Mouse (Mus musculus): ENCODE measurements around the gene Ets2. TPM values are rescaled to one million over a fixed set of nuclear protein-coding genes. Genes with fewer than 3 reads are reported as not detected.
A peak's percentile ranks its signal among the peaks of the same experiment; 100 is the strongest.

Ets2 gene
- polyA plus RNA-seq (2016; fragmentation: Nextera tagmentation; extraction: Ambion mirVana): 14.2 and 16.8 TPM in 2 replicates

GRCm38 (mm10) chr16:95701802-95702561, at the start of gene Ets2:
Ets2 (plus strand) TSS chr16:95702075.
- H3K4me3 ChIP-seq: peak within 1 kb of the TSS; percentile 86
- under 1% methylated on average over 64 of the region's 64 CpGs for WGBS
- no peaks in the 10 kb centered on the region for H3K9me3 ChIP-seq

GRCm38 (mm10) chr16:95654204-95654611, 47.7 kb upstream of the Ets2 start:
- Histone ChIP-seq H3K4me1 (peaks cover 9% of the 10 kb centered on the region; the same call in 1 of the 2 replicates), H3K36me3 (replicated peaks) (no peaks in the 10 kb centered on the region), H3K27ac (no peak overlapping the region), H3K9me3 (peaks cover 15% of the 10 kb centered on the region; the same call in 1 of the 2 replicates), H3K27me3 (ENCODE audit: poor library complexity, severe bottlenecking) (no peaks in the 10 kb centered on the region), H3K4me3 (no peak overlapping the region)
- DNase-seq (ENCODE audit: extremely low spot score, low spot score): no peak
- 83% methylated on average over 15 of the region's 15 CpGs for WGBS

More at GRCm38 (mm10) chr16:95701802-95702561, at the start of gene Ets2:
- Histone ChIP-seq H3K27me3 (ENCODE audit: poor library complexity, severe bottlenecking) (peaks cover 51% of the 10 kb centered on the region), H3K27ac (peak within 1 kb of the TSS; percentile 92), H3K36me3 (replicated peaks) (peaks cover 7% of the 10 kb centered on the region), H3K4me1 (peaks cover 32% of the 10 kb centered on the region)
- DNase-seq (ENCODE audit: extremely low spot score, low spot score): peak; percentile 81

- Histone ChIP-seq H3K36me3 (replicated peaks) (no peaks in the 10 kb centered on the region), H3K27me3 (ENCODE audit: poor library complexity, severe bottlenecking) (peaks cover 5% of the 10 kb centered on the region; the same call in 1 of the 2 replicates), H3K9me3 (peaks cover 15% of the 10 kb centered on the region; the same call in 1 of the 2 replicates), H3K4me1 (peaks cover 9% of the 10 kb centered on the region; the same call in 1 of the 2 replicates), H3K4me3 (no peak overlapping the region), H3K27ac (no peak overlapping the region)
- DNase-seq (ENCODE audit: extremely low spot score, low spot score): no peak
- WGBS: 96% methylated on average over 4 of the region's 4 CpGs
These were observed 45.3 kb upstream of the Ets2 start for GRCm38 (mm10) chr16:95656535-95656934.

GRCm38 (mm10) chr16:95657187-95657586, 44.7 kb upstream of the Ets2 start:
- H3K4me1 ChIP-seq: peaks cover 5% of the 10 kb centered on the region; the same call in 1 of the 2 replicates
- H3K9me3 ChIP-seq: peaks cover 15% of the 10 kb centered on the region; the same call in 1 of the 2 replicates
- no peak for DNase-seq (ENCODE audit: extremely low spot score, low spot score)
- H3K27ac ChIP-seq: no peak overlapping the region
- H3K4me3 ChIP-seq: no peak overlapping the region
- peaks cover 8% of the 10 kb centered on the region; the same call in 1 of the 2 replicates for H3K27me3 ChIP-seq (ENCODE audit: poor library complexity, severe bottlenecking)
- H3K36me3 ChIP-seq (replicated peaks): no peaks in the 10 kb centered on the region
- WGBS: 92% methylated on average over 5 of the region's 5 CpGs

- Histone ChIP-seq H3K4me3 (no peak overlapping the region), H3K9me3 (peaks cover 15% of the 10 kb centered on the region; the same call in 1 of the 2 replicates), H3K4me1 (0 out of 2 replicates have a peak, but pooled peaks cover 3% of the 10 kb centered on the region), H3K27me3 (ENCODE audit: poor library complexity, severe bottlenecking) (peaks cover 8% of the 10 kb centered on the region; the same call in 1 of the 2 replicates), H3K27ac (no peak overlapping the region), H3K36me3 (replicated peaks) (no peaks in the 10 kb centered on the region)
- 92% methylated on average over 5 of the region's 5 CpGs for WGBS
- no peak for DNase-seq (ENCODE audit: extremely low spot score, low spot score)
These were observed 44.1 kb upstream of the Ets2 start for GRCm38 (mm10) chr16:95657756-95658155.

DNA sequence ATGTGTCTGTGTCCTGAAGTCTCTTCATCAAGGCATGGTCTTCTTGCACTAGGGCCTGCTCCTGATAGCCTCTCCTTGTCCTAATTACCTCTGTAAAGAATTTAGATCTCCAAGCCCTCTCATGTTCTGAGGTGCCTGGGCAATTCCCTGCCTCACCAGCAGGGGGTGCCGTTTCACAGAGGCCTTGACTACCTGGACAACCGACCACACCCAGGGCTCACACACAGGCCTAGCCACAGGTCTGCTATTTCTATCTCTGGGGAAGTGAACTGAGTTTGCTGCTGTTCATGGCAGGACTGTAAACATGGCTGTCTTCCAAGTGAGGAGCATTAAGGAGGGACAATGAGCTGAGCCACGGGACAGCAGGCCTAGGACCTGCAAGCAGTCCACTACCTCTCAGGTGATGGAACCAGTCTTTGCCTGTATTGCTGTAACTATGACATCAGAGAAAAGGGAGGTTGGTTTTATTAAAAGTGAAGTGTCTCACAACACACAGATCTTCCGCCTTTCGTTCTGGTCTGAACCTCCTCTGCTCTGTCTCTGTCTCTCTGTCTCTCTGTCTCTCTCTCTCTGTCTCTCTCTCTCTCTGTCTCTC, 42.9 kb upstream of the Ets2 start:
- 68% methylated on average over 5 of the region's 5 CpGs for WGBS
- no peak for DNase-seq (ENCODE audit: extremely low spot score, low spot score)

GRCm38 (mm10) chr16:95659461-95659860, 42.4 kb upstream of the Ets2 start:
- Histone ChIP-seq H3K27ac (no peak overlapping the region), H3K9me3 (peaks cover 15% of the 10 kb centered on the region; the same call in 1 of the 2 replicates), H3K4me3 (no peak overlapping the region), H3K4me1 (peaks cover under 1% of the 10 kb centered on the region; the same call in 1 of the 2 replicates), H3K36me3 (replicated peaks) (no peaks in the 10 kb centered on the region), H3K27me3 (ENCODE audit: poor library complexity, severe bottlenecking) (peaks cover 18% of the 10 kb centered on the region; the same call in 1 of the 2 replicates)
- WGBS: 88% methylated on average over 19 of the region's 19 CpGs
- DNase-seq (ENCODE audit: extremely low spot score, low spot score): no peak

More for the DNA sequence above, 42.9 kb upstream of the Ets2 start:
- H3K36me3 ChIP-seq (replicated peaks): no peaks in the 10 kb centered on the region
- H3K27ac ChIP-seq: no peak overlapping the region
- 0 out of 2 replicates have a peak, but pooled peaks cover under 1% of the 10 kb centered on the region for H3K4me1 ChIP-seq
- peaks cover 15% of the 10 kb centered on the region; the same call in 1 of the 2 replicates for H3K9me3 ChIP-seq
- no peak overlapping the region for H3K4me3 ChIP-seq
- peaks cover 15% of the 10 kb centered on the region; the same call in 1 of the 2 replicates for H3K27me3 ChIP-seq (ENCODE audit: poor library complexity, severe bottlenecking)

DNA sequence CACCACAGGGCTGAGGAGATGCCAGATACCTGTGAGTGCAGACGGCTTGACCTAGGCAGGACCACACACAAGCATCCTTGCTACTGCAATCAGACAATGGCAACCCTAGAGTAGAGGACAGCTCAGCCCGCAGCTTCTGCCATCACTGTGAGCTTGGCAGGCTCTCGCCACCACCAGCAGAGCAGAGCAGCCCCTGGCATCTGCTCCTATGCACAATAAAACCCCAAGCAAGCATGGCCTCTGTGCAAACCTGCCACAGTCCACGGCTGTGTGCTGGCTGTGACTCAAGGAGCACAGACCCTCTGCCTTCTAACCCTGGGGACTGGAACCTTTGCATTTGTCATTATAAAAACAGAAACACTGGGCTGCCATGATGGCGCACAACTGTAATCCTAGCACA, 41.0 kb upstream of the Ets2 start:
- Histone ChIP-seq H3K27me3 (ENCODE audit: poor library complexity, severe bottlenecking) (peaks cover 33% of the 10 kb centered on the region), H3K9me3 (peaks cover 15% of the 10 kb centered on the region; the same call in 1 of the 2 replicates), H3K36me3 (replicated peaks) (no peaks in the 10 kb centered on the region), H3K27ac (no peak overlapping the region), H3K4me3 (no peak overlapping the region), H3K4me1 (peaks cover 13% of the 10 kb centered on the region)
- DNase-seq (ENCODE audit: extremely low spot score, low spot score): no peak
- WGBS: 87% methylated on average over 5 of the region's 5 CpGs

DNA sequence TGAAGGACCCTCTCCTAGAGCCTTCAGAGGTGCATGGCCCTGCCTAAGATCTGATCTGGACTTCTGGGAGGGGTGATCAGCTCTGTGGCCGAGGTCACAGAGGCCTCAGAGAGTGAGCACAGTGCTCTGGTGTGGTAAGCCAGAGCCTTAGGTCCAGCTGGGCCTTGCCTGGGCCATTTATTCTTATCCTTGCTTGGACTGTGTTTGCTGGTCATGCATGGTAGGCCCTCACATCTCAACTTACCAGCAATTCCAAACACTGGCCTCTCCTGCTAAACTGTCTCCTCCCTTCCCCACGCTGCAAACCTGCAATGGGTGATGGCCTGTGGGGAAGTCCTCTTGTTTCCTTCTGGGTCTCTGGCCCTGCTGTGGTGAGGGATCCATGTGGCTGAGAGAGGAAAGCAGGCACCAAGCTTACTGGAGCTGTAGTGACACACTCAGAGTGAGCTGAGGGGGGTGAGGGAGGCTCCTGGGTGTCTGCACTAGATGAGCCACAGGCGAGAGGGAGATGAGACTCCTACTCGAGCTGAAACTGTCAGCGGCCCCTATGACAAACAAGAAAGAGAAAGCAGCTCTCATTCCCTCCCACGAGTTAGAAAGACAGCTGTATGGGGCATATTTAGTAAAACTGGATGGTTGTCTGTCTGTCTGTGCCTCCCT, 36.3 kb upstream of the Ets2 start:
- Histone ChIP-seq H3K4me1 (peaks cover 35% of the 10 kb centered on the region), H3K36me3 (replicated peaks) (no peaks in the 10 kb centered on the region), H3K4me3 (no peak overlapping the region), H3K9me3 (no peaks in the 10 kb centered on the region), H3K27ac (0 out of 2 replicates have a peak overlapping the region, but pooled peaks have one; percentile 26), H3K27me3 (ENCODE audit: poor library complexity, severe bottlenecking) (peaks cover 68% of the 10 kb centered on the region)
- no peak for DNase-seq (ENCODE audit: extremely low spot score, low spot score)
- 86% methylated on average over 6 of the region's 6 CpGs for WGBS

DNA sequence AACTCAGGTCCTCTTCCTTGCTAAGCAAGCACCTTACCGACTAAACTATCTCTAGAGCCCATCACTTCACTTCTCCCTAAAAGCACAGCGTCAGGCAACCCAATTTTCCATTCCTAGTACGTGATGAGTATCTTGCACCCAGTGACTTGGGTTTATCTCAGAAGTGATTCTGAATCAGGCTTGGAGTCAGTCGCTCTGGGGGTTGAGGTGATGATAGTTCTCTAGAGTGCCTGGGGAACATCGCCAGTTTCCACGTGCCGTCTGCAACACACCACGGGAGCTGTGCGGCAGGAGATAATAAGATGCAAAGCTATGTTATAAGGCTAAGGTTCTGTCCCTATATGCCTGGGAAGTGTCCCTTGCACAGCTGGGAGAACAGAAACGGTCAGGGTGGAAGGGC, 35.6 kb upstream of the Ets2 start:
- WGBS: 92% methylated on average over 10 of the region's 10 CpGs
- H3K9me3 ChIP-seq: no peaks in the 10 kb centered on the region
- H3K27me3 ChIP-seq (ENCODE audit: poor library complexity, severe bottlenecking): peaks cover 72% of the 10 kb centered on the region
- no peak overlapping the region for H3K4me3 ChIP-seq
- H3K4me1 ChIP-seq: peaks cover 35% of the 10 kb centered on the region
- DNase-seq (ENCODE audit: extremely low spot score, low spot score): no peak
- H3K36me3 ChIP-seq (replicated peaks): no peaks in the 10 kb centered on the region
- no peak overlapping the region for H3K27ac ChIP-seq

GRCm38 (mm10) chr16:95667395-95668150, 34.3 kb upstream of the Ets2 start:
- 66% methylated on average over 11 of the region's 11 CpGs for WGBS
- no peaks in the 10 kb centered on the region for H3K9me3 ChIP-seq
- peaks cover 35% of the 10 kb centered on the region for H3K4me1 ChIP-seq
- no peak overlapping the region for H3K27ac ChIP-seq
- DNase-seq (ENCODE audit: extremely low spot score, low spot score): no peak
- no peaks in the 10 kb centered on the region for H3K36me3 ChIP-seq (replicated peaks)
- peaks cover 80% of the 10 kb centered on the region for H3K27me3 ChIP-seq (ENCODE audit: poor library complexity, severe bottlenecking)
- H3K4me3 ChIP-seq: no peak overlapping the region

Data from forebrain, embryonic 10.5 days (tissue).